Mouse (Mus musculus): ENCODE measurements at regions not wholly inside any gene's neighbourhood (a gene's known extent, or its start where the extent isn't known, plus 50 kb on each side); places are given as distances from the start of the nearest gene placed in this dataset.

DNA sequence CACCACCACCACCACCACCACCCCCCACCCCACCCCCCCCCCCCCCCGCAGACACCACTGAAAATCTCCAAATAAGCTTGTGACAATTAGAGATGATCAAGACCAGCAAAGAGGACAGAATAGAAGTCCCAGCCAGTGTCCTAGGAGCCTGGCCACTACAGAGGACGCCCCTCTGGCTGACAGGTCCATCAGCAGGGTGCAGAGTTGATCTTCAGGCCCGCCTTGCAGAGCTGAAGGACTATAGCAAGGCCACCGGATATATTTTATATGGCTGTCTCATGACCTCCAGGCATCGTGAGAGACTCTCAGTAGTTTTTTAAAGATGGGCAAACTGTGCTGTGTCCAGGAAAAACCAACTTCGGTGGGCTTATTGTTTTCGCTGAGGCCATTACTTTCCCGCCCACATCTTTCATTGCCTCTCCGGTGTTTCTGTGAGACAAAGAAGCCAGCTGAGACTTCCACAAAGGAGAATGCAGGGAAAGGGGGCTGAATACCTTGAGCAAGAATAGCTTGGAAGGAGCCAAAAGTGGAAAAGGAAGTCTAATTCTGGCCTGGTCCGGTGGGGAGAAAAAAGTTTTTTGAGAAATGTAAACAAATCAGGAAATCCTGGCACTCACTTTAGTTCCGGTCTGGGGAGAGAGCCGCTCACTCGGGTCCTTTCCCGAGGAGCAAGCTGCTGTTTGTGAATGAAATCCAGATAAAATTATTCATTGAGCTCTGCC is 69.7 kb upstream of the Prep start:
- TF ChIP-seq TAL1 (IDR thresholded peaks at IDR 0.05; ENCODE audit: low read length) = no peak
- no peak for TF ChIP-seq GATA1 (IDR thresholded peaks at IDR 0.05; ENCODE audit: low read length)
- Histone ChIP-seq H3K9me3 (ENCODE audit: control insufficient read depth, low read length) (no peaks in the 10 kb centered on the region), H3K27me3 (ENCODE audit: control insufficient read depth) (no peaks in the 10 kb centered on the region), H3K4me1 (ENCODE audit: control insufficient read depth) (peaks cover 28% of the 10 kb centered on the region), H3K4me3 (replicated peaks) (no peak overlapping the region), H3K36me3 (ENCODE audit: control insufficient read depth) (no peaks in the 10 kb centered on the region)

DNA sequence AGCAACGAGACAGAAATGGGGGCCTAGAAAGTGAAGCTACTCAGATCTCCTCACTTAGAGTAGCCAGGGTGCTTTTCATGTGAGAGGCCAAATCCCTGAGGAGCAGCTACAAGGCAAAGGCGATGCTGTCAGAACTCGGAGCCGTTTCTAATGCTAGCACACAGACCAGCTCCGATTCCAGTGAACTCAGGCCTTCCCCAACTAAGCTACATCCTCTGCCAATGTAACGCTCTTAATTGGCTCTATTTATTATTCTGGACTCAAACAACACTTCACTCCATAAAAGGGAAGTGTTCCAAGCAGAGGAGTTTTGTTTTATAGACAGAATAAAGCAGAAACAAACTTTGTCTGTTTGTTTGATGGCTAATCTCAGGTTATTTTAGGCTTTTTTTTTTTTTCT is 71.2 kb upstream of the Prep start:
- TF ChIP-seq GATA1 (IDR thresholded peaks at IDR 0.05; ENCODE audit: low read length) (no peak), TAL1 (IDR thresholded peaks at IDR 0.05; ENCODE audit: low read length) (no peak)
- H3K36me3 ChIP-seq (ENCODE audit: control insufficient read depth) = no peaks in the 10 kb centered on the region
- H3K27me3 ChIP-seq (ENCODE audit: control insufficient read depth) = no peaks in the 10 kb centered on the region
- no peaks in the 10 kb centered on the region for H3K9me3 ChIP-seq (ENCODE audit: control insufficient read depth, low read length)
- no peak overlapping the region for H3K4me3 ChIP-seq (replicated peaks)
- H3K4me1 ChIP-seq (ENCODE audit: control insufficient read depth) = peaks cover 13% of the 10 kb centered on the region

DNA sequence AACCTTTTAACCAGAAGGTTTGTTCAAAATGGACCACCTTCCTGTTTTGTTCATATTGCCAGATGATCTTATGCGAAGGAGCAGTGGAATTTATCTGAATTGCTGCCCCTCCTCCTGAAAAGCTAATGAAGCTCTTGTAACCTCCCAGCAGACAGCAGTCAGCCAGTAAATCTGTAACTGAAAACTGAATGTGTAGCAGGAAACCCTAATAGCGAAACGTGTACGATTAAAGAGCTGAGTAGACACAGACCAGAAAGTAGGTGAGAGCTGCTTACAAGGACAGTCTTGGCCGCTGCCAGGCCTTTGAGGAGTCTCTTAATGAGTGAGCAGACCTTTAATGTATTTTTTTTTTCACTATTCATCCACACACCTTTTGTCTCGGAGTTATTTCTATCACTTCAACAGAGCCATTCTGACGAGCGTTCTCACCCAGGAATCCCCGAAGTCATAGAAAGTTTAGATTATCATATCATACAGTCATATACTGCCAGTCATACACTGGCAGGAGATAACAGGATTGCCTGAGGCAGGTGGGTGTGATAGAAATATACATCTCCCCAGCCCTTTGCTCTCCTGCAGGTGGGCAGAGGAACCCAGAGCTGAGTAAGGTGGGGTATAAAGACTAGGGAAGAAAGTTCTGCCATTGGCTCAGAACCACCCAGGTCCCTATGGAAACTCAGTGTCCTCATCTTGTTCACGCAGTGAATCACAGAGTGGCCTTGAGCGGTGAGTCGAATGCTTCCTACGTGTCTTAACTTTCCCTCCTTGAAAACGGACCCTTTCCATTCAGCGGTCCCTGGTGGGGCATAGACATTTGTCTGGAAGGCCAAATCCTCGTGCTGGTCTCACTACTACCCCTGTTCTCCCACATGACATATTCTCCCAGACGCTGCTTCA is 72.4 kb upstream of the Prep start:
- Histone ChIP-seq H3K36me3 (ENCODE audit: control insufficient read depth) (no peaks in the 10 kb centered on the region), H3K9me3 (ENCODE audit: control insufficient read depth, low read length) (no peaks in the 10 kb centered on the region), H3K27me3 (ENCODE audit: control insufficient read depth) (no peaks in the 10 kb centered on the region), H3K4me1 (ENCODE audit: control insufficient read depth) (peaks cover 5% of the 10 kb centered on the region), H3K4me3 (replicated peaks) (no peak overlapping the region)
- TF ChIP-seq TAL1 (IDR thresholded peaks at IDR 0.05; ENCODE audit: low read length) (no peak), GATA1 (IDR thresholded peaks at IDR 0.05; ENCODE audit: low read length) (no peak)

DNA sequence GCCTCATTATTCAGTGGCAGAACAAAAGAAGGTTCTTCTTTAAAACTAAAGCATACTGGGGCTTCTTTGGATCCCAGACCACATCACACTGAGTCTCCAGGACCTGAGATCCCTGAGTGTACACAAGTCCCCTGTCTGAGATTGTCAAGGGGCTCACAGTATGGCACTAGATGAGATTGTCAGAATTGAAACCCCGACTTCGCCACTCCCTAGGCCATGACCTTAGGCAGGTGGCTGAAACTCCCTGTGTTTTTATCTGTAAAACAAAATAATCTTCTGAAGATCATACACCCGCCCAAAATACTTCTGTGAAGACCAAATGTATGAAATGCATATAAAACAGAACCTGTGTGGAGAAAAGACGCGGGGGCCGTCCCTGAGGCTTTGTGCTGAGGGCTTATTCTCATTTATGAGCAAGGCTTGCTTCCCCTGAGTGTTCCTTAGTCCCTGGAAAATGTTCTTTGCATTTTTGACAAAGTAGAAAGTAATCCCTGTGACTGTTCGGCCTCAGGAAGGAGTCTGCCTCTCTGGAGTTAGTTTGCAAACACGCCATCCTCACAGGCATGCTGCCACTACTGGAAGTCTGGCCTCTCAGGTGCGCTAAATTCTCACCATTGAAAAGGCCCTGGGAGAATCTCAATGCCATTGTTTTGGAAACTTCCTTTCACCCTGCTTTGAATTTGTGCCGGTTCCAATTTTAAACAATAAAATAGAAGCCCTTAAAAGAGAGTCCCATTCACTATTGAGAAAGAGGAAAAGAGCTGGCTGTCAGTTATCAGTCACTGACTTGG is 73.3 kb upstream of the Prep start:
- peaks cover 5% of the 10 kb centered on the region for H3K4me1 ChIP-seq (ENCODE audit: control insufficient read depth)
- no peaks in the 10 kb centered on the region for H3K36me3 ChIP-seq (ENCODE audit: control insufficient read depth)
- TF ChIP-seq GATA1 (IDR thresholded peaks at IDR 0.05; ENCODE audit: low read length) (no peak), TAL1 (IDR thresholded peaks at IDR 0.05; ENCODE audit: low read length) (no peak)
- no peaks in the 10 kb centered on the region for H3K27me3 ChIP-seq (ENCODE audit: control insufficient read depth)
- no peak overlapping the region for H3K4me3 ChIP-seq (replicated peaks)
- no peaks in the 10 kb centered on the region for H3K9me3 ChIP-seq (ENCODE audit: control insufficient read depth, low read length)

DNA sequence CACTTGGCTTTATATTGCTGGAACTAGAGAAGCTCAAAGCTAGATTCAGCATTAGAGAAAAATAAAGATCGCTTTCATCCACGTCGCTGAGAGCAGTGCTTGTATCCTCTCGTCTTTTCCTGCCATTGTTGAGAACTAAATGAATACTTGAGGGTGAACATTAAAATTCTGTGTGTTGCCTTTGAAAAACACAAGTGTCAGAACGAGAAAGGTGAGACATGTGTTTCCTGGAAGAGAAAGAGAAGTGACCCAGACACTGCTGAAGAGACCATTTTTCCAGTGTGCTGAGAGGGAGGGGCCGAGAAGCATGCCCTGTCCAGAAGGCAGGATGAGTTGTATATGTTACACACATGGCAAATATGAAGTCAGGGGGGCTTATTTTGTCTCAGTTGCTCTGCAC is 77.5 kb upstream of the Prep start:
- Histone ChIP-seq H3K4me1 (ENCODE audit: control insufficient read depth) (no peaks in the 10 kb centered on the region), H3K4me3 (replicated peaks) (no peak overlapping the region), H3K36me3 (ENCODE audit: control insufficient read depth) (no peaks in the 10 kb centered on the region), H3K9me3 (ENCODE audit: control insufficient read depth, low read length) (no peaks in the 10 kb centered on the region), H3K27me3 (ENCODE audit: control insufficient read depth) (no peaks in the 10 kb centered on the region)
- no peak for TF ChIP-seq GATA1 (IDR thresholded peaks at IDR 0.05; ENCODE audit: low read length)
- no peak for TF ChIP-seq TAL1 (IDR thresholded peaks at IDR 0.05; ENCODE audit: low read length)

DNA sequence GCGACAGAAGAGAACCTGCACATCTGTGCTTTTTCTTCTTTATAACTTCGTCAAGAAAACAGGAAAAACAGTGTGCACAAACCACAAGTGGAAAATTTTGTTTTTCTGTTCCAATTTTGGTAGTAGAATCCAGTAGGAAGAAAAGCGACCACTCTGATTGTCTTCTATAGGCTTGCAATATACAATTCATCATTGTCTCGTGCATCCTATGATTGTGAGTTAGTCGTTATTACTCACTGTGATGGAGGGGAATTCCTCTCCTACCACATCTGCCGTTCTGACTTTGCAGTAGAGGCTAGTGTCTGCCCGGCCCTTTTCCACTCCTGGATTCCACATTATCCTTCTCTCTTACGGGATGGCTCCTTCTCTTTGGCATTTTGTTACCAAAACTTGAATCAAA is 78.2 kb upstream of the Prep start:
- no peaks in the 10 kb centered on the region for H3K36me3 ChIP-seq (ENCODE audit: control insufficient read depth)
- H3K4me3 ChIP-seq (replicated peaks) = no peak overlapping the region
- TF ChIP-seq GATA1 (IDR thresholded peaks at IDR 0.05; ENCODE audit: low read length) (no peak), TAL1 (IDR thresholded peaks at IDR 0.05; ENCODE audit: low read length) (no peak)
- H3K9me3 ChIP-seq (ENCODE audit: control insufficient read depth, low read length) = no peaks in the 10 kb centered on the region
- H3K4me1 ChIP-seq (ENCODE audit: control insufficient read depth) = no peaks in the 10 kb centered on the region
- no peaks in the 10 kb centered on the region for H3K27me3 ChIP-seq (ENCODE audit: control insufficient read depth)

DNA sequence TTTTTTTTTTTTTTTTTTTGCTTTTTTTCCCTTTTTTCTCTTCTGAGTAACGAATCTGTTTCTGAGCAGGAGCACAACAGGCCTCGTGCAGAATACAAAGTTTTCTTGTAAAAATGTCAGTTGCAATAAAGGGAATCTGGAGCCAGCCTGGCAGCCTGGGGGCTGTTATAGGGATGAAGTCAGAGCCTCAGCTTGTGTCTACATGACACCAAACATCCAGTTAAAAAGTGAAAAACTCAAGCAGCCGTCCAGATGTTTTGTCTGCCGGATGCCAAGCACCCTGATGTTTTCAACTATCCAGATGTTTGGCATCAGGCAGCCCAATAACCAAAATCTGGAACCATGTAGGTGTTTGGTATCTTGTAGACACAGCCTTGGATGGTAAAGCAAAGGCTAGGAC is 79.4 kb upstream of the Prep start:
- no peaks in the 10 kb centered on the region for H3K4me1 ChIP-seq (ENCODE audit: control insufficient read depth)
- no peak overlapping the region for H3K4me3 ChIP-seq (replicated peaks)
- no peak for TF ChIP-seq TAL1 (IDR thresholded peaks at IDR 0.05; ENCODE audit: low read length)
- no peak for TF ChIP-seq GATA1 (IDR thresholded peaks at IDR 0.05; ENCODE audit: low read length)
- H3K9me3 ChIP-seq (ENCODE audit: control insufficient read depth, low read length) = no peaks in the 10 kb centered on the region
- no peaks in the 10 kb centered on the region for H3K27me3 ChIP-seq (ENCODE audit: control insufficient read depth)
- no peaks in the 10 kb centered on the region for H3K36me3 ChIP-seq (ENCODE audit: control insufficient read depth)

DNA sequence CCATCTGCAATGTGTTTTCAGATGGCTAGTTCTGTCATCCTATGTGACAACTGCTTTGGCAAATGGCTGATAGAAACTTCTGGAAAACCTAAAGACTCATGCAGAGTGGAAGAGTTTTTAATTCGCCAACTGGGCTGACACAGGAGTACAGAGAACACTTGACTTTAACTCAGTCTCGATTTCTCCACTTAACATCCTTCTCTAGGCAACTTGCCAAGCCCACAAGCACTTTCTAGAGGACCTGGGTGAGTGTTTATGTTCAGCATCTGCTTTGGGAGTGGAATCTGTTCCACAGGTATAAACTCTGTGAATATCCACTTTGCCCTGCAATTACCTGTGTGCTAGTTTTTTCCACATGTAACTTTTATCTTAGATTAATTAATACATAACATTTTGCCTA is 85.1 kb upstream of the Prep start:
- no peak overlapping the region for H3K4me3 ChIP-seq (replicated peaks)
- H3K4me1 ChIP-seq (ENCODE audit: control insufficient read depth) = no peaks in the 10 kb centered on the region
- H3K36me3 ChIP-seq (ENCODE audit: control insufficient read depth) = no peaks in the 10 kb centered on the region
- H3K9me3 ChIP-seq (ENCODE audit: control insufficient read depth, low read length) = no peaks in the 10 kb centered on the region
- no peak for TF ChIP-seq GATA1 (IDR thresholded peaks at IDR 0.05; ENCODE audit: low read length)
- no peak for TF ChIP-seq TAL1 (IDR thresholded peaks at IDR 0.05; ENCODE audit: low read length)
- H3K27me3 ChIP-seq (ENCODE audit: control insufficient read depth) = no peaks in the 10 kb centered on the region

DNA sequence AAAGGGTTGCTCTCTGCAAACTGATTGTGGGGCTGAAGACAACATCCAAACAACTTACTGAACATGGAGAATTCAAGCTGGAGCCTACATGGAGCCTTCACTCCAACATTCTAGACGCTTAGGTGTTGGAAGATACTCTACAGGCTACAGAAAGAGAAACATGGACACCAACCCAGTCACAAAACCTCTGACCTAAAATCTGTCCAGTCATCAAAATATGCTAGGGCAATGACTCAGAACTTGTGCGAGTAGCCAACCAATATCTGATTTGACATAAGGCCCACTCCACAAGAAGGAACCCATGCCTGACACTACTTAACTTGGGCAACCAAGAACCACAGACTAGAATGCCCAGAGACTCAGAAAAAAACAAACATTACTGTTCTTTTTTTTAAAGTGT is 90.2 kb upstream of the Prep start:
- no peaks in the 10 kb centered on the region for H3K27me3 ChIP-seq (ENCODE audit: control insufficient read depth)
- H3K4me1 ChIP-seq (ENCODE audit: control insufficient read depth) = no peaks in the 10 kb centered on the region
- H3K36me3 ChIP-seq (ENCODE audit: control insufficient read depth) = no peaks in the 10 kb centered on the region
- H3K4me3 ChIP-seq (replicated peaks) = no peak overlapping the region
- H3K9me3 ChIP-seq (ENCODE audit: control insufficient read depth, low read length) = no peaks in the 10 kb centered on the region
- TF ChIP-seq GATA1 (IDR thresholded peaks at IDR 0.05; ENCODE audit: low read length) = no peak
- no peak for TF ChIP-seq TAL1 (IDR thresholded peaks at IDR 0.05; ENCODE audit: low read length)
